Mouse (Mus musculus): ENCODE data around the gene Slc24a3.

Slc24a3 gene

DNA sequence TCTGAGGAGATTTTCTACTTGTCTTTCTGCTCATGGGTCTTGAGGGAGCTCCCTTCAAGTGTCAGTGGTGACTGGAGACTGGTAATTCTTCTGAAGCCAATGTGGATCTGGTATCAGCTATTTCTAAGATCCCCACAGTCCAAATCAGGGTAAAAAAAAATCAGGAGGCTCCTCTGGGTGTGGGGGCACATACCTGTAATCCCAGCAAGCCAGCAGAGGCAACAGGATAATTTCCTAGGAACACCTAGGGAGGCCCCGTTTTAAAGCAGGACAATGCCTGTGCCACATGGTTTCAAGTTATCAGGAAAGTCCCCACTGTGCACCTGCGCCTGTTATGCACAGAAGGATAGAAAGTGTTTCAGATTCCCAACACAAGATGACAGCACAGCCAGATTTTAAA lies 234.4 kb downstream of the Slc24a3 start:
- no peak for TF ChIP-seq GATA4 (IDR thresholded peaks at IDR 0.05; ENCODE audit: insufficient replicate concordance, low read length)

DNA sequence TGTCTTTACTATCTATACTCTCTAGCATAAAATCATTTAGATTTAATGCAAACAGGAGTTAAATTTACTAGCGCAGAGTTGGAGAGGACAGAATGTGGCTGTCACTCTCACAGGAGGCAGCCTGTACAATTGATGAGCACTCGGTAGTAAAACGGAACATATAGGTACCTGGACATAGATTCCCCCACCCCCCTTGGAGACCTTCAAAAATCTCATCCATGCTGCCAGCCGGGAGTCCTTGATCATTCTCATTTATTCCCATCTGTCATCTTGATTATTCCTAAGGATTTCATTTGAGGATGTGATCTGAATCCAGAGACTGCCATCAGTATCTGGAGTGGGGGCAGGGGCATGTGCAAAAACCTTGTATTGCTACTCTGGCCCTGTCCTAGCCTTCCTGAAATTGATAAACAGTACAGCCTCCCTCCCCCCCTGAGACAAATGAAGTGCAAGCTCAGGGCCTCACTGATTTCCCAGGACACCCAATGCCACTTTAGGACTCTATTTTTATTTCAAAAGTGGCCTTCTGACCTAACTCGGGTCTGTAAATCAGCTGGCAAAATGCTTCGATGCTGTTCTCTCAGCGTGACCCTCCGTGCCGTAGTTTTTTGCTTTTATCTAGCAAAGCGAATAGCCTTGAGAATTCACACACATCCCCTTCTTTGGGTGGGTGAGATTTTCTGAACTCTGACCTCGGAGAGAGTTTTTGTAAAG lies 237.4 kb downstream of the Slc24a3 start:
- no peak for TF ChIP-seq GATA4 (IDR thresholded peaks at IDR 0.05; ENCODE audit: insufficient replicate concordance, low read length)

DNA sequence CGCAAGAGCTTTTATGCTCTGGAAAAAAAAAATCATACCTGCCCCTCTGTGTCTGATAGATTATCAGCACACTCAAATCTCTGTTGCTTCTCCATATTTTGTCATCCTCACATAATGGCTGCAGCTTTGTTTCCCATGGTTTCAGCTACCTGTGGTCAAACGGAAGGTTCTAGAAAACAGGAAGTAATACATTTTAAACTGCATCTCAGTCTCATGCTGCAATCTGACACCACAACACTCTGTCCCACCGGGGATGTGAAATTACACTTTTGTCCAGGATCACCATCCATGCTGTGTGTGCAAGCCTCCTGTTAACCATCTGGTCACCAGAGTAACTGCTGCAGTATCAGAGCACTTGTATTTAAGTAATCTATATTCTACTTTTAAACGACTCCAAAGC lies 238.2 kb downstream of the Slc24a3 start:
- no peak for TF ChIP-seq GATA4 (IDR thresholded peaks at IDR 0.05; ENCODE audit: insufficient replicate concordance, low read length)

DNA sequence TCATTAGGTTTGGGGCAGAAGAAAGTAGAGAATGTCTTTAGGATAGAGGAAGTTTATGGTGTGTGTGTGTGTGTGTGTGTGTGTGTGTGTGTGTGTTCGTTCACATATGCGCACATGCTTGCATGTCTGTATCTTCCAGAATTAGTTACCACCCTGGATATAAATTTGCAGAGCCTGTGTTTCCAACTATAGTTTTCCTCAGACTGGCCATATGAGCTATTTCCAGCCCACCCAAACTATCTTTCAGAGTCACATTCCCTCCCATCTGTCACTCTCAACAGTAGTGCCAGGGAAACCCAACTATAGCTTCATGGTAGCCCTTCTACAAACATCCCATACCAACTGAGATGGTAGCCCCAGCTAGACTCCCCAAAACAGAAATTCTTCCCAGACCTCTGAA lies 250.2 kb downstream of the Slc24a3 start:
- TF ChIP-seq GATA4 (IDR thresholded peaks at IDR 0.05; ENCODE audit: insufficient replicate concordance, low read length): no peak

DNA sequence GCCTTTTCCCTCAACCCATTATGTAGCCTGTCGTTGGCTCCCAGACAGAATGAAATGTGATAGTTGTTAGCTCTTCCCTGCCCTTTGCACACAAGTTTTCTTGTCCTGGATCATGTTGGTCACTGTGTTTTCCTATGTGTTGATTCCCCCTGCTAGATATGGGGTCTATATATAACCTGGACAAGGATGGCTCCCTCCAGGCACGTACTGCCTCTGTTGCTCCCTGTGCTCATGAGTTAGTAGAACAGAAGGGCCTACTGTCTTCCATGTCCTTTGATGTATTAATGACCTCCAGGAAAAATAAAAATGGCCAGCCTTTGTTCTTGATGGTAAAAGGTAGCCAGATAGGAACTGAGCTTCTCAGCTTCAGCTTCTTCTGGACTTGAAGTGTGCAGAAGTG lies 251.5 kb downstream of the Slc24a3 start:
- no peak for TF ChIP-seq GATA4 (IDR thresholded peaks at IDR 0.05; ENCODE audit: insufficient replicate concordance, low read length)

DNA sequence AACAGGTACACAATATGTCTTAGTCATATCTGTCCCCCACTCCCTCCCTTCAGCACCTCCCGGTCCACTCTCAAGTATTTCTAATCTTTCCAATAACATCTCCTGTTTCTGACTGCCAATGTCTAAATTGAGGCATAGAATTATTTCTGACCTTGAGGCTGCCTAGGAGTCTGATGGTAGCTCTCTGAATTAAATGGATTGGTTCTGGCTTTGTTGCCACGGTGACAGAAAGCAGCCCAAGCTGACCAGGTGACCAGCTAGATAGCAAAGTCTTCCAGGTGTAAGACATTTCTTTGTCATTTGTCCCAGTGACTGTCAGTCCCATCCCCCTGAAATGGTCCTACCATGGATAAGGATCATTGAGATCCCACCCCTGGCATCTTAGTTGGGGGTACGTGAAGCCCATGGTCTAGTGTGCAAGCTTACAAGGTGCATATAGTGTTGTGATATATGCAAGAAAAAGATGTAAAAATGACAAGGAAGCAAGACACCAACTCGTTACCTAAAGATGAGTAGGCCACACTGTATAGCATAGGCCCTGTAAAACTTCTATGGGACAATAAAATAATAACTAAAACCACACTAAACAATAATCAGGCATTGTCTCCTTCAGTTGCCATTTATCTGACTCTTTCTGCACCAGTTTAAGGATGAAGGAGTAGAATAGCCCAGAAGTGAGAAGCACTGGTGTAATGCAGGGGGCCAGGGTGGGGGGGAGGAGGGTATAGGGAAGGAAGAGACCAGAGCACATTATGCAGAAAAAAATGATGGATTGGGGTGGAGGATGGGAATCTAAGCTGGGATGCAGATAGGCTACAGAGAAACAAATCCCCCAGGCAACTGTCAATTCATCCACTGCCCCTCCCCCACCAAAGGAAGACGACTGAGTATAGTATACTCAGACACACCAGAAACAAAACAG lies 253.7 kb downstream of the Slc24a3 start:
- no peak for TF ChIP-seq GATA4 (IDR thresholded peaks at IDR 0.05; ENCODE audit: insufficient replicate concordance, low read length)

- no peak for TF ChIP-seq GATA4 (IDR thresholded peaks at IDR 0.05; ENCODE audit: insufficient replicate concordance, low read length)
Measured at GRCm38 (mm10) chr2:145421889-145422212, 254.3 kb downstream of the Slc24a3 start.

- no peak for TF ChIP-seq GATA4 (IDR thresholded peaks at IDR 0.05; ENCODE audit: insufficient replicate concordance, low read length)
Measured at GRCm38 (mm10) chr2:145429982-145430381, 262.4 kb downstream of the Slc24a3 start.

DNA sequence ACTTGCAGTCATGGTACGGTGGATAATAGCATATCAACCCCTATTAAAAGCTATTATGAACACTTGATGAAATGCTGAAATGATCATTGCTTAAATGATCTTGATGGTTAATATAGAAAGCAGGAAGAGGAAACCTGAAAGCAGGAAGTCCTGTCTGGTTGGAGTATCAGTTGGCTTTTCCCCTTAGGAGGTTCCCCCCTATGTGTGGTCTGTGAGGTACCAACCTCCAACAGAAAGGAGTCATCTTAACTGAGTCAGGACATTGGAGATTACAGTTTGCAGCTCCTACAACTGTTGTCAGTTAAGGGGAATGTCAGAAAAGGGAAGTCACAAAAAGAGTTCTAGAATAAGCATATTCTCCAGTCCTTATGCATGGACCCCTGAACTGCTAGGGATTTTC lies 266.5 kb downstream of the Slc24a3 start:
- TF ChIP-seq GATA4 (IDR thresholded peaks at IDR 0.05; ENCODE audit: insufficient replicate concordance, low read length): no peak

GRCm38 (mm10) chr2:145438336-145438735 lies 270.8 kb downstream of the Slc24a3 start:
- no peak for TF ChIP-seq GATA4 (IDR thresholded peaks at IDR 0.05; ENCODE audit: insufficient replicate concordance, low read length)

- TF ChIP-seq GATA4 (IDR thresholded peaks at IDR 0.05; ENCODE audit: insufficient replicate concordance, low read length): no peak
Measured at GRCm38 (mm10) chr2:145439755-145440154, 272.2 kb downstream of the Slc24a3 start.

GRCm38 (mm10) chr2:145457106-145457747 lies 289.7 kb downstream of the Slc24a3 start:
- no peak for TF ChIP-seq GATA4 (IDR thresholded peaks at IDR 0.05; ENCODE audit: insufficient replicate concordance, low read length)

- no peak for TF ChIP-seq GATA4 (IDR thresholded peaks at IDR 0.05; ENCODE audit: insufficient replicate concordance, low read length)
Measured at GRCm38 (mm10) chr2:145460854-145461423, 293.4 kb downstream of the Slc24a3 start.

DNA sequence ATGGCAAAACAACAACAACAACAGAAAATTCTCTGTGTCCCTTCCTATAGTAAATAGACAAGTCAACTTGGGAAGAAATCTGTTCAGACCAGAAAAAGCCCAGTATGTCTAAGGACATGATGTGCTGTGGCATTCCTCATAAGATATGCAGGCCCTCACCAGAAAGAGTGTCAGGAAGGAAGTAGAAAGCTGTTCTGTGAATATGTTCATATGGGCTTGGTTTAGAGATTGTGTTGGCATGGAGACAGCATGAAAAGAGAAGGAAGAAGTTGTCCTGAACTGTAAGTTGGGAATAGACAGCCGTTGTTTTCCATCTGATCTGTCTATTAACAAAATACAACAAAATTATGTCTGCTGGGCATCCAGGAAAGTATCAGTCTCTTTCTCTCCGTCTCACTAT lies 294.7 kb downstream of the Slc24a3 start:
- TF ChIP-seq GATA4 (IDR thresholded peaks at IDR 0.05; ENCODE audit: insufficient replicate concordance, low read length): no peak

DNA sequence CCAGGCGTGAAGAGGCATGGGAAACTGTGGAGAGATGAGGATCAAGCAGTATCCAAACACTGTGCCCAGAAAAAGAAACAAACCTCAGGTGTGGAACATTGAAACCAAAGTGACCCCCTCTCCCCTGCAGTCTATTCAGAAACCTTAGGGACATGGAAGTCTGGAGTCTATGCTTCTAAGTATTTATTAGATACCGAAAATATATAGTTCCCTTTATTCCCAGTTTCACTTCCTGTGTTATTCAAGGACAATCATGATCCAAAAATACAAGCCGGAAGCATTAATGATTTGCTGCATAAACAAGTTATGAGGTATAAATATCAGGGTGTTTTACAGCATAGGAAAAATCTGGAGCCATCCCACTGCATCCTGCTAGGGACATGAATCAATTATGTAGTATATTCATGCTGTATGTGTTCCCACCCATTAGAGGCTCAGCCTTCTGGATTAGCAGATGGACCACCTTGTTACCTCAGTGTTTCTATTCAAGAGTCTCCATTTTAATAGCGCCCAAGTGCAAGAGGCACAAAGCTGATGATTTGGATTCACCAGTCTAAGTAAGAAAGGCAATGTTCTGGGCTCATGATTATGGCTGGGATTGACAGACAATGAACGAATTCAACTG lies 301.3 kb downstream of the Slc24a3 start:
- no peak for TF ChIP-seq GATA4 (IDR thresholded peaks at IDR 0.05; ENCODE audit: insufficient replicate concordance, low read length)

Data from liver, adult (tissue).